Mouse (Mus musculus): ENCODE results near the gene Cblc. TPM values are rescaled to one million over a fixed set of nuclear protein-coding genes. Genes with fewer than 3 reads are reported as not detected.

The Cblc gene
- polyA plus RNA-seq, 1 experiment from 2014 or later, result 0.95 TPM

GRCm38 (mm10) chr7:19734178-19734666 is 62.4 kb downstream of the Cblc start:
- 79% methylated on average over 10 of the region's 10 CpGs for WGBS (ENCODE audit: insufficient replicate concordance)
- H3K4me3 ChIP-seq, result no peak overlapping the region

More at GRCm38 (mm10) chr7:19734178-19734666, 62.4 kb downstream of the Cblc start:
- Histone ChIP-seq H3K36me3 (peaks cover 71% of the 10 kb centered on the region), H3K9ac (no peak overlapping the region), H3K9me3 (replicated peaks) (no peaks in the 10 kb centered on the region), H3K4me1 (peaks cover 36% of the 10 kb centered on the region), H3K27me3 (replicated peaks) (no peaks in the 10 kb centered on the region), H3K4me2 (no peak overlapping the region), H3K27ac (no peak overlapping the region)
- no peak for ATAC-seq

Other genes with a start within 250 kb of the Cblc start
- gene Ppp1r37, start 233.7 kb downstream of the Cblc start, polyA plus RNA-seq (2016; fragmentation: Nextera tagmentation; extraction: Ambion mirVana), result 19.1 and 20.2 TPM in 2 replicates
- 1.5 TPM in 2 replicates for gene Zfp296, start 219.5 kb downstream of the Cblc start, polyA plus RNA-seq (2016; fragmentation: Nextera tagmentation; extraction: Ambion mirVana)
- 101 TPM in 2 replicates for gene Gemin7, start 219.2 kb downstream of the Cblc start, polyA plus RNA-seq (2016; fragmentation: Nextera tagmentation; extraction: Ambion mirVana)
- gene Clasrp, start 192.3 kb downstream of the Cblc start, polyA plus RNA-seq (2016; fragmentation: Nextera tagmentation; extraction: Ambion mirVana), result 23.9 and 24.2 TPM in 2 replicates
- 1.9 and 2.6 TPM in 2 replicates for gene Relb, start 167.4 kb downstream of the Cblc start, polyA plus RNA-seq (2016; fragmentation: Nextera tagmentation; extraction: Ambion mirVana)
- 75.1 and 75.2 TPM in 2 replicates for gene Clptm1, start 131.8 kb downstream of the Cblc start, polyA plus RNA-seq (2016; fragmentation: Nextera tagmentation; extraction: Ambion mirVana)
- 389 and 406 TPM in 2 replicates for gene Apoc2, start 118.9 kb downstream of the Cblc start, polyA plus RNA-seq (2016; fragmentation: Nextera tagmentation; extraction: Ambion mirVana)
- 2.7 and 4.9 TPM in 2 replicates for gene Gm44805, start 115.4 kb downstream of the Cblc start, polyA plus RNA-seq (2016; fragmentation: Nextera tagmentation; extraction: Ambion mirVana)
- 15.4 and 18.1 TPM in 2 replicates for gene Apoc4, start 115.3 kb downstream of the Cblc start, polyA plus RNA-seq (2016; fragmentation: Nextera tagmentation; extraction: Ambion mirVana)
- gene Apoc1, start 104.1 kb downstream of the Cblc start, polyA plus RNA-seq (2016; fragmentation: Nextera tagmentation; extraction: Ambion mirVana), result 190 and 197 TPM in 2 replicates
- gene Apoe, start 97.6 kb downstream of the Cblc start, polyA plus RNA-seq (2016; fragmentation: Nextera tagmentation; extraction: Ambion mirVana), result 1,254 and 1,289 TPM in 2 replicates
- gene Tomm40, start 81.4 kb downstream of the Cblc start, polyA plus RNA-seq (2016; fragmentation: Nextera tagmentation; extraction: Ambion mirVana), result 188 and 207 TPM in 2 replicates
- gene Nectin2, start 46.3 kb downstream of the Cblc start, polyA plus RNA-seq (2016; fragmentation: Nextera tagmentation; extraction: Ambion mirVana), result 31.9 and 34.4 TPM in 2 replicates
- gene Bcam, start 25.8 kb downstream of the Cblc start, polyA plus RNA-seq (2016; fragmentation: Nextera tagmentation; extraction: Ambion mirVana), result 11.1 and 11.3 TPM in 2 replicates
- 3.7 and 5.4 TPM in 2 replicates for gene Bcl3, start 26.0 kb upstream of the Cblc start, polyA plus RNA-seq (2016; fragmentation: Nextera tagmentation; extraction: Ambion mirVana)
- not detected in 2 replicates for gene Gm19345, start 55.2 kb upstream of the Cblc start, polyA plus RNA-seq (2016; fragmentation: Nextera tagmentation; extraction: Ambion mirVana)
- not detected in 2 replicates for gene Ceacam16, start 64.5 kb upstream of the Cblc start, polyA plus RNA-seq (2016; fragmentation: Nextera tagmentation; extraction: Ambion mirVana)
- gene Ceacam19, start 91.2 kb upstream of the Cblc start, polyA plus RNA-seq (2016; fragmentation: Nextera tagmentation; extraction: Ambion mirVana), result not detected in 2 replicates
- 3.6 and 3.9 TPM in 2 replicates for gene Pvr, start 124.4 kb upstream of the Cblc start, polyA plus RNA-seq (2016; fragmentation: Nextera tagmentation; extraction: Ambion mirVana)
- 0.26 and 0.30 TPM in 2 replicates for gene Igsf23, start 153.9 kb upstream of the Cblc start, polyA plus RNA-seq (2016; fragmentation: Nextera tagmentation; extraction: Ambion mirVana)
- not detected in 2 replicates for gene Ceacam20, start 168.6 kb upstream of the Cblc start, polyA plus RNA-seq (2016; fragmentation: Nextera tagmentation; extraction: Ambion mirVana)
- not detected in 2 replicates for gene Nlrp9b, start 194.7 kb upstream of the Cblc start, polyA plus RNA-seq (2016; fragmentation: Nextera tagmentation; extraction: Ambion mirVana)